Mouse (Mus musculus): Measurements from ENCODE around the gene Ccdc47. TPM values are rescaled to one million over a fixed set of nuclear protein-coding genes. Genes with fewer than 3 reads are reported as not detected.

Ccdc47 gene
- total RNA-seq, 4 experiments from 2014 or later: 84.3 to 125 (median 116) TPM

DNA sequence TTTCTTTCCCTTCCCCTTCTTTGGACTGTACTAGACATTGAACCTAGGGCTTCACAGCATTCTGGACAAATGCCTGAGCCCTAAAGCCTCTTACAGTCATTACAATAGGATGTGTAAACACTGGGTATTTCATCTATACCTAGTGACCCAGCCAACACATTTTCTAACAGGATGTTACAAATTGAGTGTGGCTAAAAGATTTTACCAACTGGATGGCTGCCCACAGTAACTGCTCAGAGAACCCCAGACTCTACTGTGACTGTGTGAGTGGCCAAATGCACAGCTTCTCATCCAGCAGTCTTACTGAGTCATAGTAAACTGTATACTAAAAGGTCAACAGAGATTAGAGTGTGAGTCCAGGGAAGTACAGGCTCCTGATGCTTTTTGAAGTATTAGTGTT lies 20.8 kb downstream of the Ccdc47 start:
- no peak for DNase-seq

DNA sequence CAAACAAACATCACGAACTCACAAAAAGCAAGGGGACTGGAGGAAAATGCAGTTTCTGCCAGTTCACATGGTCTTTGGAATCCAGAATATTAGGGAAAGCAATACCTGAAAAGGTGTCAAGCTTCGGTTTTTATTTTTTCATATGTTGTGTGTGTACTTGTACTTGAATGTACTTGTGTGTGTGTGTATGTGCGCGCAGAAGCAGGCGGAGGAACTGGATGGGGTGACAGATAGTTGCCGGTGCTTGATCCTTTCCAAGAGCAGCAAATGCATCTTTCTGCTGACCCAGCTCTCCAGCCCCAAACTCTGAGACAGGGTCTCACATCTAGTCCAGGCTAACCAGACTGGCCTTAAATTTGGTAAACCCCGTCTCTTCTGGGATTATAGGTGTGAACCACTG lies 21.3 kb downstream of the Ccdc47 start:
- no peak for DNase-seq

DNA sequence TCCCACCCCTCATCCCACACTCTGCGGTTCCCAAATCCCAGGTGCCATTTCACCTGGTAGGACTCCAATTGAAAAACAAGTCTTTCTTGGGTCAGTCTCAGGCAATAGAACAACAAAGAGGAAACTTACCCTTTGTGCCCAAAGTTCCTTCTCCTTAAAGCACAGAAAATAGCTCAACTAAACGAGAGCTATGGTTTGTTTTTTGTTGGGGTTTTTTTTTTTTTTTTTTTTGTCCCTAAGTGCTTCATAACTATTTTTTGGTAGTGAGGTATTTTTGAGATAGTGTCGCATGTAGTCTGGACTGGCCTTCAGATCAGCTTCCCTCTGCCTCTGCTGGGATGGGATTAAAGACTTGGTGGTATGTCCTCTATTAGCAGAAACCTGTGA lies 22.0 kb downstream of the Ccdc47 start:
- no peak for DNase-seq

DNA sequence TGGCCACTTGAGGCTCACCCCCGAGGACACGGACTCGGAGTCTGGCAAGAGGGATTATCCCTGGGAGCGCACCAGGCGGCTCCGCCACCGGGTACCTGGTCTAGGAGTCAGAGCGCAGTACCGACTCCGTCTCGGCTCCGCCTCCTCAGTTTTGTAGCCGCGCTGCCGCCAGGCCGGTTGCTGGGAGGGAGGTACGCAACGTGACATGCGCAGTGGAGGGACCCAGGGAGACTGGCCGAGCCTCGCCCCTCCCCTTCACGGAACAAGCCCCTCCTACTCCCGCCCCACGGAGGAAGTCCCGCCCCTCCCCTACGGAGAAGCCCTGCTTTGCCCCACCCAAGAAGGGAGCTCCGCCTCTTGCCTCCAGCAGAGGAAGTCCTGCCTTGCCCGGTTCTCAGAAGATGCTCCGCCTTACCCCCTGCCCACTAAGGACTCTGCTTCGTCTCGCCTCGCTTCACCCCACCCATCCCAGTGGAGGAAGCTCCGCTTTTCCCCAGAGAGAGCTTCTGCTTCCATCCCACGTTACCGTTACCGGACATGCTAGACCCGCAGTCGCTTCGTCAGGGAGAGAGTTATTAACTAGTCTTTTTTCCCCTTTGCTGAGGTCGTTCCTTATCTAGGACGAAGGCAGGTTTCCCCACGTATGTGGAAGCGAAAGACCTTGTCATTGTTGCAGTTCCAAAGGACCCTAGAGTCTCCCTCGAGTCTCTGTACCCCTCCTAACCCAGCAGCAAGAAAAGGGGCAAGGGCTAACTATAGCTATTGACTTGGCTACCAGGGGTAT lies 22.6 kb downstream of the Ccdc47 start:
- peak; percentile 96 for DNase-seq

DNA sequence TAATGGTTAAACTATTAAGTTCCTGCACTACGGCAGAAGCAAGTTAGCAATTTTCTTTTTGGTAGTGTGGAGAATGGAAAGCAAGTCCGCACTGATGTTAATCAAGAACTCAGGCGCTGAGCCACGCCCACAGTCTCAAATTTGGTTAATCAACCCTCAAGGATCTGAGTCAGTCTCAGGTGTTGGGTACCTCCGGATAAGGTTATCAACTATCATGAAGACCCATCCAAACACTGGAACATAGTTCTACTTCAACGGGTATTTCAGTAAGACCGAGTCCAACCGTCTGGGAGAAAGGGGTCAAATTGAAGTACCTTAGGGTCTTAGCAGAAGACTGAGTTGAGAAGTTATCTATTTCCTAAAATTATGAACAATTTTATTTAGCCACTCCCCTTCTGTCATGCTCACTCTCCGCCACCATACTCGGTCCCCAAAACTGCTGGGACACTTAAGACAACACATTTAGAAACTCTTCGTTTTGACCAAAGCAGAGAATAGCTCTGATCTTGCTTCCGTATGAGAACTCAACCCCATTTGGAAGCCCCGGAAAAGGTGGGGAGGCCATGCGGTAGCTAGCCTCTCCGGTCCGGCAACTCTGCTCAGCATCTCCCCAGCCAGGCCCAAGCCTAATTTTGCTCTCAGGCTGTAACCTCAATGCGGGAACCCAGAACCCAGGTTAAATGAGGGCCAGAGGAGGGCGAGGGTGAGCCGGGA lies 23.3 kb downstream of the Ccdc47 start:
- no peak for DNase-seq

DNA sequence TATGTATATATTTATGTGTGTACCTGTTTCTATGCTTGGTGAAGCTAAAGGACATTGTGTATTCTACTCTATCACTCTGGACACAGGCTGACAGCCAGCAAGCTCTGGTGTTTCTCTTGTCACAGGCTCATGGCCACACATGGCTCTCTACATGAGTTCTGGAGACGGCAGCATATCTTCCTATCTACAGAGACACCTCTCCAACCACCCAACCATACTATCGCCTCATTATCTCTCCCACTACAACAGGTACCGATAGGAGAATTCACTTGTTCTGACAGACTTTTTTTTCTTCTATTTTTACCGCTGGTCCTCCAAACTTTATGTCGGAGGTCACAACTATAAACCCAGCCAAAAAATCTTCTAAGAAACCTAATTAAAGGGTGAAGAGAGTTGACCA lies 23.9 kb downstream of the Ccdc47 start:
- no peak for DNase-seq

DNA sequence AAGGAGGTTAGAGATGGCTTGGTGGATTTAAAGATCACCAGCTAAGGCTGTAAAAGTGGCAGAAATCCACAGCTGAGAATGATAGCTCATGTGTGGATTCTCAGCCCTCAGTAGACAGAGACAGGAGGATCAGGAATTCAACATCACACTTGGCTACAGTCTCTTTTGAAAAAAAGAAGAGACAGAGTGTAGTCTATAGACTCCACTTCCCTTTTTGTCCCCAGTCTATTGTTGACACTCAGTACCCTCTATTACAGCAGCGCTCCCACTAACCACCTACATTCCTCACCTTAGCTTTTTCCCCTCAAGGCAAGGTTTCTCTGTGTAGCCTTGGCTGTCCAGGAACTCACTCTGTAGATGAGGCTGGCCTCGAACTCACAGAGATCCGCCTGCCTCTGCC lies 24.4 kb downstream of the Ccdc47 start:
- no peak for DNase-seq

DNA sequence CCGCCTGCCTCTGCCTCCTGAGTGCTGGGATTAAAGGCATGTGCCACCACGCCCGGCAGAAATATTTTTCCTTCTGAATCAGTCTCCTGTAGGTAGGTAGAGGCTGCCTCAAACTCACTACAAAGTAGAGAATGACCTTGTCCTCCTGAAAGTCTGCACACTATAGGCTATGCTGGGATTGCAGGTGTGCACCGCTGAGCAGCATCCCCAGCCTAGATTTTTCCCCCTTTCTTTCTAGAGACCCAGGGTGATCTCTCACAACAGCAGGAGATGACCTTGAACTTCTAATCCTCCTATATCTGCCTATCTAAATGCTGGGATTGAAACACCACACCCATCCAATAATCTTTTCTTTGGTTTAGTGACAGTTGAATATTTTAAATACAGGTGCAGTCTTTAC lies 28.8 kb downstream of the Ccdc47 start:
- no peak for DNase-seq

DNA sequence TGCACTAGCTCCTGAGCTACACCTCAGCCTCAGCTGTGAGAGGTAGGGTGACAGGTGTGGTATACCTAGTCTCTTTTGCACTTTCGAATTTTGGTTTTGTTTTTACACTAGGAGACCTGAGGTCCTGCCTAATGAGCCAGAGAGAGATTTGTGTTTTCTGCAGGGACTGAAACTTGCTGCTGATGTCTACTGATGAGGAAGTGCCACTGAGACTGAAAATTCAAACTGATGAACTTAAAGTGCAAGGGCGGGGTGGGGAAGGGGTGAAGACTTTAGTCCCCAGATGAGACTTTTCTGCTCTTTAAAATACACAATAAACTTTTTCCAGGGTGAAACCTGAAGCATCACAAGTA lies 35.7 kb downstream of the Ccdc47 start:
- DNase-seq: no peak

DNA sequence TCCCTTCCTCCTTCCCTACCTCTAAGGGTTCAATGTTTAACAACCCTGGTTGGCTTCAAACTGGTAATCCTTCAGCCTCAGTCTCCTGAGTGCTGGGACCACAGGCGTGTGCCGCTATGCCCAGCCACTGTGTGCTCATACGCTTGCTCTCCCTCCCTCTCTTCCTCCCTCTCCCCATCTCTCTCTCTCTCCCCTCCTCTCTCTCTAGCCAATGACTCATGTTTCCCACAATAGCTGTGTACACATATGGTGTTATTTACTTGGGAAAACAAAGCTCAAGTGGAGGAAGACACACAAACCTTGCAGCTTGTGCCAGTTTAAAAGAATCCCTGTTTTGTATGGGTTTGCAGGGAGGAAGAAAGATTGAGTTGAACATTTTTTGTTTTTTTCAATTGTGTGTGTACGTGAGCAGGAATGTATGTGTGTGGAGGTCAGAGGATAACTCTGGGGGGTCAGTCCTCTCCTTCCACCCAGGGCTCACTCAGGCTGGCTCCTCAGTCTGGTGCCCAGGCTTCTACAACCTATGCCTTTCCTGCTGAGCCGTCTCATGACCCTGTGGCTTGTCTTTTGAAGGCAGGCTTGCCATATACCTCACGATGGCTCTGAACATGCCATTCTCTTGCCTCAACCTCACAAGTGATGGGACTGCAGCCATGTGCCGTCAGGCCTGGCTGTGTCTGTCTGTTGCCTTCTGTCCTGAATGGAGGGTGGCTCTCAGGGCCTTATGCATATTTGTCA lies 36.3 kb downstream of the Ccdc47 start:
- no peak for DNase-seq

DNA sequence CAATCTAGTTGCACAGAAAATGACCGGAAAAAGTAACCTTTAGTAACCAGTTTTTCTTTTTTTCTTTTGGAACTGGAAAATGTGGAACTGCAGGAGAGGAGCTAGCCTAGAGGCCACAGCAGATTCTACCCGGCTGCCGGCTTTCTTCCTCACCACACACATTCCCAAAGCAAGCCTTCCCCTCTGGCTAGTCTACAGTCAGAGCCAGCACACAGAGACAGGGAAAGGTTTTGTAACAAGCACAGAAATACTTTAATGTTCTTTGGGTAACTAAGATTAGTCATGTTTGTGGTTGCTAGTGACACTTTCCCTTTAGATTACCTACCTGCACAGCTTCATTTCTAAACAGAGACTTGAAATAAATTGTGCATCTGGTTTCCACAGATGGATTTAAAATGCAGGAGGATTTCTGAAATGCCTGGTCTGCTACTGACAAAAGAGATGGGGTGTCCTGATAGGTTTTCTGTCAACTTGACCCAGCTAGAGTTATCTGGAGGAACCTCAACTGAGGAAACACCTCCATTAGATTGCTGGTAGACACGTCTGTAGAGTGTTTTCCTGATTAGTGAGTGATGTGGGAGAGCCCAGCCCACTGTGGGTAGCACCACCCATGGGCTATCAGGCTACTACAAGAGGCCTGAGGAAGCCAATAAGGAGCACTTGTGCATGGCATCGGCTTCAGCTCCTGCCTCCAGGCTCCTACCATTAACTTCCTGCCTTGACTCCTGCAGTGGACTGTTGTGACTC lies 37.9 kb downstream of the Ccdc47 start:
- no peak for DNase-seq

DNA sequence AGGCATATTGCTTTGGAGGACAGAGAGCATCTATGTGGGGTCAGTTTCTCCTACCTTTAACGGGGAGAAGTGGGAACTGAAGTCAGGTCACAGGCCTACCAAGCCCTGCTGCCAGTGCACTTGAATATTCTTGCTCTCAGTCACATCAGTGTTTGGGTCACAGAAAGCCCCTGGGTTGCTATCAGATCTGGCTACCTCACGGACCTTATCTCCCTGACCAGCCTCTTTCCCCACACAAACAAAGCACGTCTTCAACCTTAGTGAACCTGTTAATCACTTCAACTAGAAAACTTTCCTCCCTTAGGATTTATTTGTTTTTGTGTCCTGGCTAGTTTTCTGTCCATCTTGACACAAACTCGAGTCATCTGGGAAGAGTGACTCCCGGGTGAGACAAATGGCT lies 39.8 kb downstream of the Ccdc47 start:
- DNase-seq: no peak

DNA sequence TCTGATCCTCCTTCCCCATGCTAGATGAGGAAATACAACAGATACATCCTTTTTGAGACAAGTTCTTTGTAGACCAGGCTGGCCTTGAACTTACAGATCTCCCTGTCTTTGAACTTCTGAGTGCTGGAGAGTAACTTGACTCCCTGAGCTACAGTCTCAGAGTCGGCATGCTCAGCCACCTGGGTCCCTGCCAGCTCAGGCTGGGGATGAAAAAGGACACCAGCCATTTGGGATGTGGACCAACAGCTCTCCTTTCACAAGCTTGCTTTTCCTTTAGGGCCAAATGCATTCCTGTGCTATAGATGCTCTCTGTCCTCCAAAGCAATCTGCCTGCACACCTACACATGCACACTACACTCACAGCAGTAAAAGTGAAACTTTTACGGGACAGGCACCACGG lies 41.1 kb downstream of the Ccdc47 start:
- DNase-seq: no peak

DNA sequence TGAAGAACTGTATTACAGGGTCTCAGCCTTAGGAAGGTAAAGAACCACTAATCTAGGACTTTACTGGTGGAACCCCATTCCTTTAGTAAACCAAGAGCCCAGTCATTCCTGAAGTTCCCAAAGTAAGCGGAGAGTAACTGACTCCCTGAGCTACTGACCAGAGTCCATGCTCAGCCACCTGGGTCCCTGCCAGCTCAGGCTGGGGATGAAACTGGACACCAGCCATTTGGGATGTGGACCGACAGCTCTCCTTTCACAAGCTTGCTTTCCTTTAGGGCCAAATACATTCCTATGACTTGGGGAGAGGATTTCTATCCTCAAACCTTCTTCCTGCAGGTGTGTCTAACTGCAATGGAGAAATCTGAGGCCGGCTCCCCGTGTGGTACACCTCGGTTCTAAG lies 41.8 kb downstream of the Ccdc47 start:
- no peak for DNase-seq

DNA sequence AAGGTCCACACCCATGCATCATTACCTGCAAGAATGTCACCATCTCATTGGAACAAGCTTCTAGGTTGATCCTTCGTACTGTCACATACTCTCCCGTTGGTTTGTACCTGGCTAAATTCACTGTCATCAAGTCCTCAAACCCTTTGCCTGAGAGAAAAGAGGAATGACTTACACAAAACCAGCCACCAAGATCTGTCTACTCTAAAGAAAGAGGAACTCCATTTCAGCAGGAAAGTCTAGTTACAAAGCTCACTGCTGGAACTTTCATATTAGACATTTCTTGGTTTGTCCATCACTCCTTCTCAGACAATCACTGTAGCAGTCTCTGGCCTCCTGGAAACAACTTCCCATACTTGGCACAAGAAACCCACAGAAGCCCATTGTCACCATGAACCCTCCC lies 42.9 kb downstream of the Ccdc47 start:
- no peak for DNase-seq

DNA sequence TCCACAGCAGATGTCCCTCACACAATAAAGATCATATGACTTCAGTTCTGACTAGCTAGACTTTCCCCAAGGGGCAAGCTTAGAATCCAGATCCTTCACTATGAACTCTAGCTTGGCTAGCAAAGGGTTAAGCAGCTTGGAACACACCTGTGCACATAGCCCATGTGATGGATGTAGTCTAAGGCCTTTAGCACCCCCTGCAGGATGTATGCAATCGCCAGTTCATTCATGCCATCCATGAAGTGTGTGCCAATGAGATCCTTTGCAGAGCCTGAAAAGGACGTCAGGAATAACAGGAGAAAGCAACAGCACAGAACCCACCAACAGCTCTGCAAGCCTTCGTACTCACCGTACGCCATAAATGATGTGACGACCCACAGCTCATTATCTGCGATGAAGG lies 45.3 kb downstream of the Ccdc47 start:
- DNase-seq: no peak

DNA sequence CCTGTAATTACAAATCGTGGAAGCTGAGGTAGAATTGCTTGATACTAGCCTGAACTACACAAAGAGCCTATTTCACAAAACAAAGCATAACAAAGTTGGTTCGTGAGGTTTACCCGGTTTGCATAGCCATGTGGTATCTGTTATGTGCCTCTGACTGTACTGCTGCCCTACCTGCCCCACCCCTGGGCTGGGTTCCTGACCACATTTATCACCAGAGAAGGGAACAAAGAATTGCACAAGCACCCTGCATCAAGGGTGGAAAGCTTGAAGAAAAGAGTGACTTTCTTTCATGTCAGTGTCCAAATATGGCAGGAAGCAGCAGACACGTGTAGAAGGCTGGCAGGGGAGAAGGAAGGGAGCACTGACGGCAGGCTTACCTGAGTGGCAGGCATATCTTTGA lies 48.7 kb downstream of the Ccdc47 start:
- no peak for DNase-seq

DNA sequence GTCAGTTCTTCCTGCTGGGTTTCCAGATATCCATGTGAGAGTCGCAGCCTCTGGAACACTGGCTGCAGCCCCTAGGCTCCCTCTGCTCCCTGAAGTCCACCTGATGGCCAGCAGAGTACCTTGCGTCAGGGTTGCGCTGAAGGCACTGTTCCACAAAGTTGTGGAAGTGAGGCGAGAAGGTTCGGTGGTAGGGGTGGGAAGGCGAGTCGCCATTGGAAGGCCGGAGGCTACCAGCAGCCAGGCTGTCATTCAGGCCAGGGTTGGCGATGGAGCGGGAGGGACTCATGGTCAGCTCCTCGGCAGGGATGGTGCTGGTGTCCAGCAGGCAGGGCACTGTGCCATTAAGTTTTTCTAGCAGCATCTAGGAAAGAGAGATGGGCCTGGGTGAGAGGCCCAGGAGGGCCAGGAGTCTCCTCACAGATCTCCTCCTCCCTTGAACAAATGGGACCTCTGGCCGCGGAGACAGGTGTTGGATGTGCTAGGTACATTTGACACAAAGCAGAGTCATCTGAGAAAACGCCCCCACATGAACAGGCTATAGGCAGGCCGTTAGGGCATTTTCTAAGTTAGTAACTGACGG lies 51.5 kb downstream of the Ccdc47 start:
- DNase-seq: no peak

DNA sequence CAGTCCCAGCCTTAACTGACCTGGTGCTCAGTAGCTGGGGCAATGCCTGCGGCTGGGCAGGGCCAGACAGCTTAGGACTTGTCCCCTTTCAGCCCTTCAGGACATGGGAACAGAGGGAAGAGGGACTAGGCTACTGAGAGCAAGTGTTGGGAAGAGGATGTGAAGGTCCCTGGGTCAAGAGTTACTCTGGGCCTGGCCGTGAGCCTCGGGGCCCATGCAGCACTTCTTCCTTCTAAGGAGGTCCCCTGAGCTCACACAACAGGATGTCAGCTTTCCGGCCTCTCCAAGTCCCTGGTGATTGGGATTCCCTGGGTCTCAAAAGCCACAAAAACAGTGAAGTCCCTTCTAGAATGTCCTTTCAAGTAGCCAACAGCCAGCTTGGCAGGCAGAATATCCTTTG lies 52.6 kb downstream of the Ccdc47 start:
- no peak for DNase-seq

DNA sequence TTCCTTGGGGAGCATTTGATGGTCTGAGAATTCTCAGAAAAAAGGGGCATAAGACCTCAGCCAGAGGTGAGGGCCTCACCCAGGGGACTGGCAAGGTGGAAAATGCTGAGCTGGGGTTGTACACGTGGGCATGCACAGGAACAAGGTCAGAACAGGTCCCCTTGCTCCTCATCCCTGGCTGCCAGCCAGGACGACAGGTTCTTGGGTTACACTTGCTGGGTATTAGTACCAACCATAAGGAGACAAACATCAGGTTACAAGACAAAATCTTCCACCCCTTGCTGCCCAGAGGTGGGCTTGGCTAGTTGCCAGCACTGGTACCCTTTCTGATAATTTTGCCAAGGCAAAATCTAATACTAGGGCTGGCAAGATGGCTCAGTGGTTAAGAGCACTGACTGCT lies 53.9 kb downstream of the Ccdc47 start:
- no peak for DNase-seq

DNA sequence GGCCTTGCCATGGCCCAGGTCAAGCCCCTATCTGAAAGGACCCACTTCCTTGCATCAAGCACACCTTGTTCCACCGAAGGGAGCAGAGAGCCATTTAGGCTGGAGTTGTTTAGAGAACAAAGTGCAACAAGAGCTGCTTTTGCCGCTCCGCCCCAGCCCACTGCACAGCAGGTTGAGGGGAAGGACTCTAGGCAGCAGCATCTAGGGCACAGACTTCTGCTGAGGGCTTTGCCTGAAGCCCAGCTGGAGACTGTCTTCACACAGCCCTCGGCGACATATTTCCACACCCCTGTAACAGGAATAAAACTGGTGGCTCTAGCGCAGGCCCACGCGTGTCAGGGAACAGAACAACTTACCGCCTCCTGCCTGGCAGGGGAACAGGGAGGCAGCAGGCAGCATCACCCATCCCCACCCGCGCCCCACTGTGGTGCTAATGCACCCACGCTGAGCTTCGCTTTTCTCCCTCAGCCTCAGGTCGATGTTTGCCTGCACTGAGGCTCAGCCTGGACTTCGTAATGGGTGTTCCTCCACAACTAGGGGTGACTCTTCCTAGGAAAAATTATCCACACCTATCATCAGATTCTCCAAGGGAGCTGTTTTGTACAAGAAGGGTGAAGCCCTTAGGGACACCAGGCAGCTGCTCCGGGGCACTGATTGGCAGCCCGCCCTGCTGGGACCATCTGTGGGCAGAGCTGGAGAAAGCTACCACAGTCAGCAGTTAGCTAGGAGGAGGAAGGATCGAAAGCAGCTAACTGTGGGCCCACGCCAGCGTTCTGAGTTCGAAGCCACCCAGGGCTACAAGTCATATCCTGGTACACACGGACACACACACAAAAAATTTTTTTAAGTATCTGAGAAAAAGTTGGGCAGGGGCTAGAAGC lies 55.1 kb downstream of the Ccdc47 start, which contains the start of the genes Gm10840 and Limd2:
Gene Gm10840, plus strand, starts transcription at position 10 of the 881 bp plus-strand sequence.
Gene Limd2, minus strand, starts transcription at position 20 of the 881 bp plus-strand sequence.
- no peak for DNase-seq

Data from adrenal gland, adult 8-10 months (tissue).